Mouse (Mus musculus) CH12.LX (cell line): ENCODE results near the gene Hinfp.
A peak's percentile ranks its signal among the peaks of the same experiment; 100 is the strongest.

ENCODE experiments used
- CTCF ChIP-seq, 2 experiments: IDR thresholded peaks in 1 of 2; conservative IDR thresholded peaks in 1 of 2; 2 replicates each; pipeline ENCODE4 v1.5.1; 2011 to 2012; ENCODE audit warnings: low read depth in 2 of 2, low read length in 2 of 2, improper control_type of control experiment in 1 of 2, inconsistent platforms in 1 of 2, mild to moderate bottlenecking in 1 of 2, moderate library complexity in 1 of 2
- MEF2A ChIP-seq: IDR thresholded peaks from 2 replicates; pipeline ENCODE4 v1.6.1; 2014; ENCODE audit warnings: low read depth, mild to moderate bottlenecking, inconsistent platforms, low read length, improper control_type of control experiment, borderline replicate concordance
- TCF12 ChIP-seq: IDR thresholded peaks from 2 replicates; pipeline ENCODE4 v1.6.1; 2014; ENCODE audit warnings: low read depth, mild to moderate bottlenecking, inconsistent platforms, low read length, improper control_type of control experiment

- peak in 1 of 2 experiments; percentile 42; a peak in 2 of 4 replicates for TF ChIP-seq CTCF (conservative IDR thresholded peaks at IDR 0.05 in 1 of 2, IDR thresholded peaks at IDR 0.05 in 1 of 2; ENCODE audit: low read depth in 2 of 2, low read length in 2 of 2)
- no peak for TF ChIP-seq MEF2A
- TF ChIP-seq TCF12 = no peak
These were observed 33.1 kb upstream of the Hinfp start for GRCm38 (mm10) chr9:44338574-44338973.
